Mouse (Mus musculus) lung, embryonic 16.5 days (tissue): Measurements from ENCODE around the gene Toe1. TPM values are rescaled to one million over a fixed set of nuclear protein-coding genes. Genes with fewer than 3 reads are reported as not detected.

ENCODE experiments used
- ATAC-seq: fragments of 200-750 bp; cut with Nextera tagmentation; 2 replicates; pipeline ENCODE4 v1.8.0; 2017; ENCODE audit warnings: low read depth, mild to moderate bottlenecking, moderate library complexity
- H3K27ac ChIP-seq: fragments of 300-500 bp; sonication (generic); 2 replicates; pipeline ENCODE4 v1.5.1; 2014; ENCODE audit warnings: mild to moderate bottlenecking, control low read depth, low read length
- H3K27me3 ChIP-seq: fragments of 300-500 bp; sonication (generic); 2 replicates; pipeline ENCODE4 v1.6.1; 2014; ENCODE audit warnings: low read depth, low read length, mixed read lengths; ENCODE audit not compliant: control insufficient read depth, insufficient read depth
- H3K36me3 ChIP-seq: fragments of 300-500 bp; sonication (generic); 2 replicates; pipeline ENCODE4 v1.6.1; 2014; ENCODE audit warnings: low read length; ENCODE audit not compliant: control insufficient read depth, insufficient read depth
- H3K4me1 ChIP-seq: fragments of 300-500 bp; sonication (generic); replicated peaks from 2 replicates; pipeline ENCODE4 v1.6.1; 2014; ENCODE audit warnings: low read length, mixed read lengths; ENCODE audit not compliant: control insufficient read depth, insufficient read depth
- H3K4me2 ChIP-seq: fragments of 300-500 bp; sonication (generic); 2 replicates; pipeline ENCODE4 v1.6.1; 2014; ENCODE audit warnings: low read depth, low read length, control low read depth
- H3K4me3 ChIP-seq: fragments of 300-500 bp; sonication (generic); 2 replicates; pipeline ENCODE4 v1.5.1; 2014; ENCODE audit warnings: mild to moderate bottlenecking, low read length, control low read depth
- H3K9ac ChIP-seq: fragments of 300-500 bp; sonication (generic); 2 replicates; pipeline ENCODE4 v1.6.1; 2014; ENCODE audit warnings: low read length, control low read depth
- H3K9me3 ChIP-seq: fragments of 300-500 bp; sonication (generic); 2 replicates; pipeline ENCODE4 v1.6.1; 2016; ENCODE audit warnings: low read length; ENCODE audit not compliant: control insufficient read depth
- WGBS: fragments of 180-500 bp; shearing (Covaris S2); extraction: QIAGEN DNeasy Blood & Tissue Kit; methylation state at CpG from one replicate; pipeline ENCODE4 v1.1.7; 2014; 5-methylcytosine and 5-hydroxymethylcytosine counted together
- polyA plus RNA-seq: library from polyadenylated mRNA; unstranded; fragments of >200 nt; fragmentation: Nextera tagmentation; extraction: Ambion mirVana; gene quantifications from 2 replicates; pipeline ENCODE4 v1.2.1, GENCODE M21; 2015

Toe1 gene
- polyA plus RNA-seq, 1 experiment from 2014 or later: 35.2 TPM

GRCm38 (mm10) chr4:116811012-116811411 is 3.6 kb upstream of the Toe1 start:
- no peak for ATAC-seq
- Histone ChIP-seq H3K27me3 (no peaks in the 10 kb centered on the region), H3K9ac (no peak overlapping the region), H3K4me2 (no peak overlapping the region), H3K36me3 (no peaks in the 10 kb centered on the region), H3K4me3 (no peak overlapping the region), H3K27ac (no peak overlapping the region), H3K4me1 (peaks cover 8% of the 10 kb centered on the region), H3K9me3 (no peaks in the 10 kb centered on the region)
- WGBS: 48% methylated on average over 3 of the region's 3 CpGs

- no peak overlapping the region for H3K4me2 ChIP-seq
- no peaks in the 10 kb centered on the region for H3K9me3 ChIP-seq
- no peaks in the 10 kb centered on the region for H3K27me3 ChIP-seq
- no peak overlapping the region for H3K27ac ChIP-seq
- no peak overlapping the region for H3K4me3 ChIP-seq
- ATAC-seq: no peak
- 35% methylated on average over 5 of the region's 5 CpGs for WGBS
- no peaks in the 10 kb centered on the region for H3K4me1 ChIP-seq
- H3K36me3 ChIP-seq: peaks cover 19% of the 10 kb centered on the region
- no peak overlapping the region for H3K9ac ChIP-seq
Measured at GRCm38 (mm10) chr4:116799901-116800300, 7.5 kb downstream of the Toe1 start.

GRCm38 (mm10) chr4:116796442-116797110 is 10.9 kb downstream of the Toe1 start:
- no peak overlapping the region for H3K27ac ChIP-seq
- H3K27me3 ChIP-seq: no peaks in the 10 kb centered on the region
- no peak for ATAC-seq
- H3K36me3 ChIP-seq: no peaks in the 10 kb centered on the region
- H3K9me3 ChIP-seq: no peaks in the 10 kb centered on the region
- 29% methylated on average over 1 of the region's 1 CpGs for WGBS
- no peak overlapping the region for H3K4me3 ChIP-seq
- H3K9ac ChIP-seq: no peak overlapping the region
- H3K4me1 ChIP-seq: no peaks in the 10 kb centered on the region
- no peak overlapping the region for H3K4me2 ChIP-seq

GRCm38 (mm10) chr4:116794273-116794672 is 13.2 kb downstream of the Toe1 start:
- ATAC-seq: no peak

GRCm38 (mm10) chr4:116792453-116792852 is 15.0 kb downstream of the Toe1 start:
- no peaks in the 10 kb centered on the region for H3K27me3 ChIP-seq
- ATAC-seq: no peak
- H3K4me2 ChIP-seq: no peak overlapping the region
- no peaks in the 10 kb centered on the region for H3K36me3 ChIP-seq
- H3K9ac ChIP-seq: no peak overlapping the region
- H3K9me3 ChIP-seq: no peaks in the 10 kb centered on the region
- H3K27ac ChIP-seq: no peak overlapping the region
- no peak overlapping the region for H3K4me3 ChIP-seq
- H3K4me1 ChIP-seq: no peaks in the 10 kb centered on the region
- WGBS: 90% methylated on average over 8 of the region's 8 CpGs

More at GRCm38 (mm10) chr4:116794273-116794672, 13.2 kb downstream of the Toe1 start:
- Histone ChIP-seq H3K4me3 (no peak overlapping the region), H3K9ac (no peak overlapping the region), H3K4me2 (no peak overlapping the region), H3K36me3 (no peaks in the 10 kb centered on the region), H3K4me1 (no peaks in the 10 kb centered on the region), H3K27me3 (no peaks in the 10 kb centered on the region), H3K27ac (no peak overlapping the region), H3K9me3 (no peaks in the 10 kb centered on the region)
- 67% methylated on average over 2 of the region's 2 CpGs for WGBS

GRCm38 (mm10) chr4:116788956-116789355 is 18.5 kb downstream of the Toe1 start:
- H3K4me2 ChIP-seq: no peak overlapping the region
- no peak overlapping the region for H3K4me3 ChIP-seq
- H3K27ac ChIP-seq: no peak overlapping the region
- H3K9ac ChIP-seq: no peak overlapping the region
- 10% methylated on average over 3 of the region's 3 CpGs for WGBS
- ATAC-seq: peak; percentile 62; the same call in 1 of the 2 replicates
- H3K36me3 ChIP-seq: no peaks in the 10 kb centered on the region
- H3K9me3 ChIP-seq: no peaks in the 10 kb centered on the region
- no peaks in the 10 kb centered on the region for H3K4me1 ChIP-seq
- H3K27me3 ChIP-seq: no peaks in the 10 kb centered on the region

- Histone ChIP-seq H3K9ac (no peak overlapping the region), H3K27ac (no peak overlapping the region), H3K27me3 (no peaks in the 10 kb centered on the region), H3K4me1 (no peaks in the 10 kb centered on the region), H3K9me3 (no peaks in the 10 kb centered on the region), H3K4me2 (no peak overlapping the region), H3K36me3 (no peaks in the 10 kb centered on the region), H3K4me3 (no peak overlapping the region)
- ATAC-seq: no peak
- WGBS: 39% methylated on average over 7 of the region's 7 CpGs
Measured at GRCm38 (mm10) chr4:116787985-116788760, 19.3 kb downstream of the Toe1 start.

GRCm38 (mm10) chr4:116786587-116786986 is 20.9 kb downstream of the Toe1 start:
- Histone ChIP-seq H3K4me3 (no peak overlapping the region), H3K9ac (no peak overlapping the region), H3K27me3 (no peaks in the 10 kb centered on the region), H3K4me1 (no peaks in the 10 kb centered on the region), H3K9me3 (no peaks in the 10 kb centered on the region), H3K36me3 (no peaks in the 10 kb centered on the region), H3K4me2 (no peak overlapping the region), H3K27ac (no peak overlapping the region)
- 96% methylated on average over 1 of the region's 1 CpGs for WGBS
- no peak for ATAC-seq

- ATAC-seq: no peak
- no peaks in the 10 kb centered on the region for H3K4me1 ChIP-seq
- H3K27me3 ChIP-seq: no peaks in the 10 kb centered on the region
- no peak overlapping the region for H3K9ac ChIP-seq
- H3K9me3 ChIP-seq: no peaks in the 10 kb centered on the region
- WGBS: 31% methylated on average over 8 of the region's 8 CpGs
- H3K36me3 ChIP-seq: no peaks in the 10 kb centered on the region
- no peak overlapping the region for H3K4me2 ChIP-seq
- H3K4me3 ChIP-seq: no peak overlapping the region
- H3K27ac ChIP-seq: no peak overlapping the region
Measured at GRCm38 (mm10) chr4:116782171-116782570, 25.3 kb downstream of the Toe1 start.
